Mouse (Mus musculus) embryonic facial prominence, embryonic 13.5 days (tissue): ENCODE data around the gene Ifi27l2b. TPM values are rescaled to one million over a fixed set of nuclear protein-coding genes. Genes with fewer than 3 reads are reported as not detected.
A peak's percentile ranks its signal among the peaks of the same experiment; 100 is the strongest.
"Not testable (repeated sequence)": the region's sequence is repeated elsewhere in the genome, so short reads cannot be mapped to it uniquely, and the experiment has no call there.

Source experiments
- ATAC-seq: fragments of 200-750 bp; cut with Nextera tagmentation; 2 replicates; pipeline ENCODE4 v1.8.0; 2017; ENCODE audit warnings: low read depth; ENCODE audit not compliant: insufficient number of reproducible peaks, insufficient read depth, low FRiP score, low TSS enrichment
- H3K27ac ChIP-seq: fragments of 300-500 bp; sonication (generic); 2 replicates; pipeline ENCODE4 v1.5.1; 2015; ENCODE audit warnings: moderate library complexity, mild to moderate bottlenecking, inconsistent platforms
- H3K27me3 ChIP-seq: fragments of 300-500 bp; sonication (generic); 2 replicates; pipeline ENCODE4 v1.6.1; 2015; ENCODE audit warnings: mild to moderate bottlenecking, inconsistent platforms
- H3K36me3 ChIP-seq: fragments of 300-500 bp; sonication (generic); 2 replicates; pipeline ENCODE4 v1.6.1; 2015; ENCODE audit warnings: mild to moderate bottlenecking, inconsistent platforms
- H3K4me1 ChIP-seq: fragments of 300-500 bp; sonication (generic); 2 replicates; pipeline ENCODE4 v1.6.1; 2015; ENCODE audit warnings: inconsistent platforms
- H3K4me2 ChIP-seq: fragments of 300-500 bp; sonication (generic); 2 replicates; pipeline ENCODE4 v1.6.1; 2015; ENCODE audit warnings: moderate library complexity, mild to moderate bottlenecking, inconsistent platforms
- H3K4me3 ChIP-seq: fragments of 300-500 bp; sonication (generic); 2 replicates; pipeline ENCODE4 v1.5.1; 2015; ENCODE audit warnings: mild to moderate bottlenecking, inconsistent platforms
- H3K9ac ChIP-seq: fragments of 300-500 bp; sonication (generic); 2 replicates; pipeline ENCODE4 v1.6.1; 2015; ENCODE audit warnings: mild to moderate bottlenecking, inconsistent platforms
- H3K9me3 ChIP-seq: fragments of 300-500 bp; sonication (generic); 2 replicates; pipeline ENCODE4 v1.6.1; 2016; ENCODE audit warnings: inconsistent platforms
- WGBS: fragments of 180-500 bp; shearing (Covaris S2); methylation state at CpG from one replicate; pipeline ENCODE4 v1.1.7; 2015; ENCODE audit warnings: mixed read lengths; 5-methylcytosine and 5-hydroxymethylcytosine counted together
- polyA plus RNA-seq: library from polyadenylated mRNA; unstranded; fragments of >200 nt; fragmentation: Nextera tagmentation; extraction: Ambion mirVana; gene quantifications from 2 replicates; pipeline ENCODE4 v1.2.1, GENCODE M21; 2015

The Ifi27l2b gene
- polyA plus RNA-seq, 1 experiment from 2014 or later = not detected

DNA sequence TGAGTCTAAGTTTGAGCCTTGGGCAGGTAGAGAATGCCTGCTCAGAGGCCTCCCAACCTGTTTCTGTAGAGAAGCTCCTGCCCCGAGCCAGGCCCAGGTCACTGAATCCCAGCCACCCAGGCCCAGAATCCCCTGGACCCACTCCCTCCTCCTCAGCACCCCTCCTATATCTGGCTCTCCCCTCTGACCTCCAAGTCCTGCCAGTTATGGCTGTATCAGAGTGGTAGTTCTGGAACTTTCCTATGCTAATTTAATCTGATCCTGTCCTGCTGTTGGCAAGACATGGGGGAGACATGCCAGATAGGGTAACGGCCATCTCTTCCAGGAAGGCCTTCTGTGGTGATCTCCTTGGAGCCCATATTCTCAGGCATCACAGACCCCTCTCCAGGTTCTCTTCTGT, 25.8 kb upstream of the Ifi27l2b start:
- H3K27ac ChIP-seq = no peak overlapping the region
- H3K4me3 ChIP-seq = no peak overlapping the region
- no peak for ATAC-seq
- H3K36me3 ChIP-seq = no peaks in the 10 kb centered on the region
- no peaks in the 10 kb centered on the region for H3K27me3 ChIP-seq
- H3K4me1 ChIP-seq = no peaks in the 10 kb centered on the region
- WGBS = 75% methylated on average over 2 of the region's 2 CpGs
- no peak overlapping the region for H3K4me2 ChIP-seq
- H3K9ac ChIP-seq = no peak overlapping the region
- no peaks in the 10 kb centered on the region for H3K9me3 ChIP-seq

DNA sequence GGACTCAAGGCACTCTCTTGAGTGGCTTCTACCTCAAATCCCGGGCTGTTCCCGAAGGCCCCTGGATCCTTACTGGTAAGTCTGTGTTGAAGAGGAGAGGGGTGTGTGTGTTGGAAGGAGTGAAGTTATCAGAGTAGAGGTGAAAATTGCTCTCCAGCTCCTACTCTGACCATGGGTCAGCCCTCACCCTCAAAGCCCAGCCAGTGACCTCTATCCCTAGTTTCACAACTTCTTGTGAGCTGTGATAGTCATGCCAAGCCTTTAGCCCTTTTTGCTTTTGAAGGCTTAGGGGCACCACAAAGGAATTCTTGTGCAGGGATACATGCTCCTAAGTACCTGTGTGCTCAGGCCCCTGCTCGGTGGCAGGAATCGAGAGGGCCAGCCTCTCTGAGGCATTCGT, 24.6 kb upstream of the Ifi27l2b start:
- no peaks in the 10 kb centered on the region for H3K27me3 ChIP-seq
- no peaks in the 10 kb centered on the region for H3K4me1 ChIP-seq
- no peak overlapping the region for H3K4me2 ChIP-seq
- no peaks in the 10 kb centered on the region for H3K9me3 ChIP-seq
- no peak for ATAC-seq
- WGBS = 77% methylated on average over 5 of the region's 5 CpGs
- no peak overlapping the region for H3K27ac ChIP-seq
- H3K4me3 ChIP-seq = no peak overlapping the region
- H3K36me3 ChIP-seq = no peaks in the 10 kb centered on the region
- no peak overlapping the region for H3K9ac ChIP-seq

DNA sequence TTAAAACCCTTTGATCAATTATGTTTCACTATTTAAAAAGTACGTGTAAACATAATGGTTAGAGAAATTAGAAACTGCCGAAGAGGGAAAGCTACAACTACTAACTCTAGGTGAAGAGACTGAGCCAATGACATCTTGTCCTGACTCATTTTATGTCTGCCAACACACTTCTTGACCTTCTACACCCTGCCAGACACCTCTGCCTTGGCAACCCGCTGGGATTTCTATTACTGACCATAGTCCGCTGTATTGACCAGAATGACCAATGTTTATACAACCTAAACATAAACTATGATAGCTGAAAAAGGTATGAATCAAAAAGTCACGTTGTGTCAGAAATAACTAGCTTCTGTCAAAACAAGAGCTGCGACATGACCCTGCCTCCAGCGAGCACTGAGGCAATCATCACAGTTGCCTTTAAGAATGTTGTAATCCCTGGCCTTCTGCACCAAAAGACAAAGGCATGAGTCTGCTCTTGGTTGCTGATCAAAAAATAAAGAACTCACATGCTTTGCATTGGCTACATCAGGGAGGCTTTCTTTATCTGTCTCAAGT, 20.5 kb upstream of the Ifi27l2b start:
- Histone ChIP-seq H3K27ac (no peak overlapping the region), H3K36me3 (no peaks in the 10 kb centered on the region), H3K9me3 (no peaks in the 10 kb centered on the region), H3K4me2 (no peak overlapping the region), H3K27me3 (no peaks in the 10 kb centered on the region), H3K4me3 (no peak overlapping the region), H3K4me1 (no peaks in the 10 kb centered on the region), H3K9ac (no peak overlapping the region)
- WGBS = 71% methylated on average over 7 of the region's 7 CpGs
- ATAC-seq = no peak

DNA sequence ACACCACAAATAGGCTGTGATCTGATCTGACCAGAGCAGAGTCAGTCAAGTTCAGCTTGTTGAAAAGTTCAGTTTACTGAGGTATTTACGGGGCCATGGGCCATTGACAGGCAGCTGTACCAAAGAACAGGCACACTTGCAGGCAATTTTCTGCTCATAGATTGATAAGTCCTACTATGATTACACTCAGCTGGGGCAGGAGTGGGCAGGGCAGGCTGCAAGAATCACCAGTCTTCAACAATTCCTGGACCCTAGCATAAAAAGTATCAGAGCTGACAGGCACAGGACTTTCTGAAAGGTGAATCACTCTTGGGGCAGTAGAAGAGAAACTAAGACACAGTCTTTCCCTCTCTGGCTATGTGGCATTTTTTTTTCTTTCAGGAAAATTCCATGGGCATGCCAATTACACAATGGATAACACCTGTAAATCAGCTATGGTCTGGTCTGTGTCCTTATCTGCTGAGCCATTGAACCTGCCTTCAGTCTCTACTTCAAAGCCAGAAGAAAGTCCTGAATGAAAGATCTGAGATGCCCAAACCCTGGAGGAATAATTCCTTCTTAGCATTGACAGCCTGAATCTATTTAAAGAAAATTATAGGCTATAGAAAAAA, 19.9 kb upstream of the Ifi27l2b start:
- Histone ChIP-seq H3K27me3 (no peaks in the 10 kb centered on the region), H3K27ac (no peak overlapping the region), H3K4me3 (no peak overlapping the region), H3K36me3 (no peaks in the 10 kb centered on the region), H3K4me1 (no peaks in the 10 kb centered on the region), H3K4me2 (no peak overlapping the region), H3K9ac (no peak overlapping the region), H3K9me3 (no peaks in the 10 kb centered on the region)
- ATAC-seq = no peak
- 74% methylated on average over 1 of the region's 1 CpGs for WGBS

DNA sequence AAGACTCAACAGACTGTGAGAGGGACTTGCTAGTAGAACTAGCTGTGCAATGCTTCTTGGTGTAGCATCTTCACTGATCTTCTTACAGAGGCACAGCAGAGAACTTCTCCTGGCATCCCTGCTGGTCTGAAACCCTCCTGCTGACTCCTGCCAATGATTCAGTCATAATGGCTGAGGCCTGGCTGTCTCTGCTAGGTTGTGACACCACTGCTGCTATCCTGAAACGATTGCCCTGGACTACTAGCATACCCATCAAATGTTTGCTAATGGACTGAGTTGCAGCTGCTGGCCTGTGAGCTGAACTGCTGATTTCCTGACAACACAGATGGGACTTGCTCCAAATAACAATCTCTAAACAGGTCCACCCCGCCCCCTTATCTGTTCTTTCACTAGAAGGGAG, 17.5 kb upstream of the Ifi27l2b start:
- 54% methylated on average over 2 of the region's 2 CpGs for WGBS
- H3K9ac ChIP-seq = no peak overlapping the region
- no peaks in the 10 kb centered on the region for H3K27me3 ChIP-seq
- no peaks in the 10 kb centered on the region for H3K36me3 ChIP-seq
- ATAC-seq = no peak
- no peaks in the 10 kb centered on the region for H3K4me1 ChIP-seq
- no peak overlapping the region for H3K4me3 ChIP-seq
- no peak overlapping the region for H3K4me2 ChIP-seq
- no peaks in the 10 kb centered on the region for H3K9me3 ChIP-seq
- no peak overlapping the region for H3K27ac ChIP-seq

DNA sequence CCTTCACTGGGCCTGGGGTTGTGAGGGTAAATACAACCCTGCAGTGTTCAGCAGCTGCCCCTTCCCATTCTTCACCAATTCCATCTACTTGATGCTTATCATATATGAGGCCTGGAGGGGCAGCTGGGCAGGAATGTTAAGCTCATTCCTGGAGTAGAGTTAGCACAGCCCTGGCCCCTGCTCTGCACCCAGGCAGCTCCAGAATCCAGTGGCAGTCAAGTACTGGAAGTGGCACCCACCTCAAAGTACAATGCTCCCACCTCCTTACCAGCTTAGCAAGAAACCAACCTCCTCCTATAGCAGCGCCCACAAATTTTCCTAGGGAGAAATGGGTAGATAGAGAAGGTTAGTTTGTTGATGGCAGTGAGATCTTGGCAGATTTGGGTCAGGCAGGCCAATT, 296 bp downstream of the Ifi27l2b start:
- not testable (repeated sequence) for H3K4me1 ChIP-seq, H3K36me3 ChIP-seq, ATAC-seq, H3K4me2 ChIP-seq, H3K27ac ChIP-seq, H3K27me3 ChIP-seq, H3K9ac ChIP-seq, H3K4me3 ChIP-seq, H3K9me3 ChIP-seq
- no CpG with 5 or more reads among the region's 1 CpGs for WGBS

DNA sequence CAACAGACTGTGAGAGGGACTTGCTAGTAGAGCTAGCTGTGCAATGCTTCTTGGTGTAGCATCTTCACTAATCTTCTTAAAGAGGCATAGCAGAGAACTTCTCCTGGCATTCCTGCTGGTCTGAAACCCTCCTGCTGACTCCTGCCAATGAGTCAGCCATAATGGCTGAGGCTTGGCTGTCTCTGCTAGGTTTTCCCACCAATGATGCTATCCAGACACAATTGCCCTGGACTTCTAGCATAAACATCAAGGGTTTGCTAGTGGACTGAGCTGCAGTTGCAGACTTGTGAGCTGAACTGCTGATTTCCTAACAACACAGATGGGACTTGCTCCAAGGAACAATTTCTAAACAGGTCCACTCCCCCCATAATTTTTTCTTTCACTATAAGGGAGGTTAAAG, 3.7 kb downstream of the Ifi27l2b start:
- H3K27me3 ChIP-seq = no peaks in the 10 kb centered on the region
- no peaks in the 10 kb centered on the region for H3K9me3 ChIP-seq
- no peak overlapping the region for H3K4me3 ChIP-seq
- H3K9ac ChIP-seq = no peak overlapping the region
- no peak overlapping the region for H3K4me2 ChIP-seq
- ATAC-seq = no peak
- H3K36me3 ChIP-seq = no peaks in the 10 kb centered on the region
- no peaks in the 10 kb centered on the region for H3K4me1 ChIP-seq
- no peak overlapping the region for H3K27ac ChIP-seq

DNA sequence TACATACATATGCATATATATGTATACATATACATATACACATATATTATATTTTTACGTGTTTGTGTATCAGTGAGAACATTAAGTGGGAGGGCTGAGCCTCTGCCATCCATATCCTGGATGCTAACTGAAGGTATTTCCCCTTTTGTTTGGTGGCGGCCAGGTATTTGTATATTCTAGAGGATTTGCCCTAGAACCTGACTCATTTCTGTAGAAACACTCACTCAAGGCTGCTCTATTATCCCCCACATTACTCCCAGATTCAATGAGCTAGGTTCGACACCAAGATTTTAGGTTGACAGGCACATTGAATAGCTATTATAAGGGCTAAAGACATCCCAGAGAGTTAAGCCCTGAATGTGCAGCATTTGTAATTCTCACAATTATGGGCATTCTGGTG, 12.0 kb downstream of the Ifi27l2b start:
- H3K9me3 ChIP-seq = no peaks in the 10 kb centered on the region
- H3K27me3 ChIP-seq = no peaks in the 10 kb centered on the region
- no peak overlapping the region for H3K27ac ChIP-seq
- H3K4me1 ChIP-seq = no peaks in the 10 kb centered on the region
- no peak overlapping the region for H3K9ac ChIP-seq
- ATAC-seq = no peak
- no peak overlapping the region for H3K4me2 ChIP-seq
- H3K4me3 ChIP-seq = no peak overlapping the region
- 76% methylated on average over 3 of the region's 3 CpGs for WGBS
- H3K36me3 ChIP-seq = no peaks in the 10 kb centered on the region

DNA sequence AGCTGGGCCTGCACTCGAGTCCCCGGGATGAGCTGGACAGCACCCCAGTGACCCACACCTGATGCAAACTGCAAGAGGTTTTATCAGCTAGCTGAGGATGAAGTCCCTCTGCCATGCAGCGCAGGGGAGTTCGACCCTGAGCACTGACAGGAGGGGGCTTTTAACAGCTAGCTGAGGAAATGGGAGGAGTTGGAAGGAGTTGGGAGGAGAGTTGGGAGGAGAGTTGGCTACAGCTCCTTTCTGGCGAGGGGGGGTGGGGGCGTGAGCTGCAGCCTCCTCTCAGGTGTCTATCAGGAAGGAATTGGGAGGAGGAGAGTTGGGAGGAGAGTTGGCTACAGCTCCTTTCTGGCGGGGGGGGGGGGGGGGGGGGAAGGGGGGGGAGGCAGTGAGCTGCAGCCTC, 12.8 kb downstream of the Ifi27l2b start:
- 30% methylated on average over 6 of the region's 7 CpGs for WGBS
- H3K36me3 ChIP-seq, ATAC-seq, H3K4me2 ChIP-seq, H3K9me3 ChIP-seq, H3K9ac ChIP-seq, H3K27ac ChIP-seq, H3K4me3 ChIP-seq, H3K27me3 ChIP-seq, H3K4me1 ChIP-seq: not testable (repeated sequence)

DNA sequence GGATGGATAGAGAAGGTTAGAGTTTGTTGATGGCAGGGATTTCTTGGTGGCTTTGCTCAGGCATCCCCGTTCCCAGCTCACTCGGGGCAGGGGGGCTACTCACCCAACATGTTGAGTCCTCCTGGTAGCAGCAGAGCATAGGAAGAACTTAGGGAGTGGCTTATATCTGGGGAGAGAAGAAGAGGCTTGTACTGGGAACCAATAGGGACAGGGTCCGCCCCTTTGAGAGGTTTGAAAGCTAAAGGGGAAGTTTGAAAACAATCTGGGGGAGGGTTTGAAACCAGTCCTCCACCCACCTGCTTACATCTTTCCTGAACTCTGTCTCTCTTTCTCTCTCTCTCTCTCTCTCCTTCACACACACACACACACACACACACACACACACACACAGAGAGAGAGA, 13.5 kb downstream of the Ifi27l2b start, which contains the start of gene Ifi27l2a:
TSS of gene Ifi27l2a (minus strand) at position 157 of the 400 bp plus-strand sequence.
- Histone ChIP-seq H3K4me2 (no peak within 1 kb of the TSS), H3K27ac (no peak within 1 kb of the TSS), H3K9ac (no peak within 1 kb of the TSS), H3K4me1 (no peaks in the 10 kb centered on the region), H3K27me3 (no peaks in the 10 kb centered on the region), H3K4me3 (no peak within 1 kb of the TSS), H3K36me3 (no peaks in the 10 kb centered on the region), H3K9me3 (no peaks in the 10 kb centered on the region)
- 44% methylated on average over 3 of the region's 3 CpGs for WGBS
- no peak for ATAC-seq

DNA sequence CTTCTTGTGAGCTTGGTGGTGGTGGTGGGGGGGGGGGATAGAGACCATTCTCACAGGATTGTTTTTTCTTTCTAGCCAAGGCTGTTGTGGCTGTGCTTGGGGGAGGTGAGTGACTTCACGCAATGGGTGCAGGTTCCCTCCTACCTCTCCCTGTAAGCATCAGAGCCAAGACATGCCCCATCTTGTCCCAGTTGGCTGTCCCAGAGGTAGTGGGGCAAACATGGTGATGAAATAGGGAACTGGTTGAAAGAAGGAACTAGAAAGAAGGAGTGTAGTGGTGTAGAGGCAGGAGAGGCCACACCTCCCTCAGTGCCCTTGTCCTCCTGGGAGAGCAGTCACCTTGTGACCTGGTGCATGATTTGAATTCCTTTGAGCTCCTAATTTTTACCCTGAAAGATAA, 19.4 kb downstream of the Ifi27l2b start:
- no peaks in the 10 kb centered on the region for H3K4me1 ChIP-seq
- no peak overlapping the region for H3K4me3 ChIP-seq
- H3K9me3 ChIP-seq = no peaks in the 10 kb centered on the region
- WGBS = 90% methylated on average over 1 of the region's 1 CpGs
- H3K36me3 ChIP-seq = no peaks in the 10 kb centered on the region
- H3K4me2 ChIP-seq = no peak overlapping the region
- H3K27me3 ChIP-seq = no peaks in the 10 kb centered on the region
- ATAC-seq = no peak
- no peak overlapping the region for H3K27ac ChIP-seq
- H3K9ac ChIP-seq = no peak overlapping the region

DNA sequence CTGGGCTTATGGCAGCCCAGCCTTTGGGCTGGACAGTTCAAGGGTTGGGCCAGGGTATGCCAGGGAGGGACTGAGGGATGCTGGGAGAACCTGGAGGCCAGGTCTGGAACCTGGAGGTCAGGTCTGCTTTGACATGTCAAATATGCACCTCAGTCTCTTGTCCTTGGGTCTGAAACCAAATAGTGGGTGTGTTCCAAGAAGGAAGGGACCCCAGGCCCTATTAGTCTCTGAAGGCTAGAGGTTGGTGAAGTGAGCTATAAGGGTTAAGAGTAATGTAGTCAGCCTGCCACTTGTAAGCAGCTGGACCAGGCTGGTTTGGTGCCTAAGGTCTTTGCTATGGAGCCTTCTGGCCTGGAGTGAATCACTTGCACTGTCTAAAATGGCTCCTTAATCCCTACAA, 22.2 kb downstream of the Ifi27l2b start:
- Histone ChIP-seq H3K4me3 (0 out of 2 replicates have a peak overlapping the region, but pooled peaks have one; percentile 26), H3K27ac (no peak overlapping the region), H3K9me3 (no peaks in the 10 kb centered on the region), H3K27me3 (no peaks in the 10 kb centered on the region), H3K36me3 (no peaks in the 10 kb centered on the region), H3K4me2 (peak overlapping the region; percentile 40), H3K9ac (no peak overlapping the region), H3K4me1 (no peaks in the 10 kb centered on the region)
- no peak for ATAC-seq
